Mouse (Mus musculus) adrenal gland, postnatal 10 days (tissue): ENCODE data around the gene Fam214b. TPM values are rescaled to one million over a fixed set of nuclear protein-coding genes. Genes with fewer than 3 reads are reported as not detected.

Experiments
- DNase-seq: peaks from one replicate; pipeline ENCODE4 v3.0.0; 2021; ENCODE audit warnings: mixed read lengths
- total RNA-seq, 2 experiments: library from RNA; stranded (reverse); gene quantifications; 2 replicates each; pipeline ENCODE4 v1.2.3; 2021

The Fam214b gene
- total RNA-seq, 2 experiments from 2014 or later: 24.1 to 28.3 TPM

DNA sequence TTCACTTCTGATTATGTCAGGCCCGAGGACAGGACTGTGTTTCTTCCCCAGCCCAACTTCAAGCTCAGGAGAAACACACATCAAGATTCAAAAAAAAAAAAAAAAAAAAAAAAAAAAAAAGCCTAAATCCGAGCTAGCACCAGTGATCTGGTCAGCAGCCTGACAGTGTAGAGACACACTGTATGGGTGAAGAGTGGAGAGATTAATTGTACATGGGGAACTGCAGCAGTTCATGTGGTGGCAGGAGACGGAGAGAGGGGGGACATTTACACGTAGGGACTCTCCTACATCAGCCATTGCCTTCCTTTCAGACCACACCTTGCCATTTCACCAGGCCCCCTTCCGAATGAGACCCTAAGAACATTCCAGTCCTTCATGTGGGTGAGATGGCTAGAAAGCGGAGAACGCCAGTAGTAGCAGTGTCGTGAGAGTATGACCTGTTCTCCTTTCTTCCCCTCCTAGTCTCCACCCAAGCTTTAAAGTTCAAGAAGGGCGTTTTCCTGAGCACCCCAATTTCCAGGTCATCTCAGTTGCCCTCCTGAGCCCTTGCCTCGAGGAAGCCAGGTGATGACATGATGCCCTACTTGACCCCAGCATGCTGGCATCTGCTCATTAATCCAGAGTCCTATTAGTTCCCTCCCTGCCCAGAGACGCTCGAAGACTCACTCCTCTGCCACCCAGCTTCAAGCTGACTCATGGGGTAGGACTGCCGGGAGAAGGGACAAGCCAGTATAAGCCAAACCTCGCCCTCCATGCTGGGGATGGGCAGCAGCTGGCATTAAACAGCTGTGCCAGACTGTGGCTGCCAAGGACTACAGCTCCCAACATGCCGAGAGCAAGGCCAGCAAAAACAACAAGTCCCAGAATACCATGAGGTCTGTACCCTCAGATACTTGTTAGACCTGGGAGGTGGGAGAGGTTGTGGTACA is 7.2 kb downstream of the Fam214b start:
- DNase-seq: peak; percentile 84

DNA sequence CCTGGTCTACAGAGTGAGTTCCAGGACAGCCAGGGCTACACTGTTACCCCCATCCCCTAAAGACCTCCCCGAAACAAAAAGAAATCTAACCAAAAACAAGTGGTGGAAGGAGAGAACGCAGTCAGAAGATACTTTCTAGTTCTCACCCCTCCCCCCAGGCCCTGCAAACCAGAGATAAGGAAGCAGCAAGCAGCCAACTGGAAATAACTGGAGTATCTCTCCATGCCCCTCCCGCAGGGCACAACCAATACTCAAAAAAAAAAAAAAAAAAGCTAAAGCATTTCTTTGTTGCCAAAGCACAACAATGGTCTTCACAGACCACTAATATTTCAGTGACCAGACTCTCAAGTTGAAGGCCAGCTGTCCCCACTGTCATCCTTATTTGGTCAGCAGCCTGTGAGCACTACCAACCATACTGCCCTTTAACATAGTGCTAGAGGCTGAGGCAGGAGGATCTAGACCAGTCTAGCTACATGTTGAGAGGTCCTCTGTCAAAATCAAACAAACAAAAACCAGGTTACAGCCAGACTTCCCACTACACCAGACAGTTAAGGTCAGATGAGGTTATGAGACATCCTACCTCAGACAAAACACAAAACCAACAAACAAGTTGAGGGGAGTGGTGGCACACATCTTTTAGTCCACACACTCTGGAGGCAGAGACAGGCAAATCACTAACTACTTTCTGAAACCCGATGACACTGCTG is 8.0 kb downstream of the Fam214b start:
- DNase-seq: no peak

DNA sequence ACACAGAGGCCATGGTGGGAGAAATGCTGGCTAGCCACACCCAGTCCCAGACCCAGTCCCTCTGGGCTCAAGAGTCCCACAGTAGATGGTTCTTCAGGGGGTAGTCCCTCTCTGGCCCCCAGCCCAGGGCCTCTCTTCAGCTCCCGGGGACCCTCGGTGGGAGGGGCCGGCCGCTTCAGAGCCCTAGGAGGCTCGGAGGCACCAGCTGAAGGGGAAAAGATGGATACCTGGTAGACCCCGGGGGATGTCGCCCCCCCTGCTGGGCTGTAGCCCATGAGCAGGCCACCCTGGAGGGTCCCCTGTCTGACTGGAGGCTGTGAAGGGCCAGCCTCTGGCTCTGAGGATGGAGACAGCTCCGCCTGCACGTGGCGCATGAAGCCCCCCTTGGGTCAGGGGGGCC is 9.7 kb downstream of the Fam214b start:
- DNase-seq: no peak

DNA sequence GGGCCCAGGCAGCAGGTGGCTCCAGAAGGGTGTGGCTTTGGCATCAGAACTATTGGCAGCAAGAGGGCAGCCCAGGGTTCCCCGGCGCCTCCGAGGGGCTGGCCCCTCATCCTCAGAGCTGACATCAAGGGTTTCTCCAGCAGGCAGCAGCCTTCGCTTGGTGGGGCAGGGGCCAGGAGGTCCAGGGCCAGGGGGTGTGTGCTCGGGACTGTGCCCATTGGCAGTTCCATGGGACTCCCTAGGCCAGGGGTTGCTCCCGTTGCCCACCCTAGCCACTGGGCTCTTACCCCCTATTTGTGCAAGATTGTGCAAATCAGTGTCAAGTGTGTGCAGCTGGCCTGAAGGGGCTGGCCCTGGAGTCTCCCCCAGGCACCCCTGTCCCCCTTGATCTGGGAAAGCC is 10.2 kb downstream of the Fam214b start:
- no peak for DNase-seq

DNA sequence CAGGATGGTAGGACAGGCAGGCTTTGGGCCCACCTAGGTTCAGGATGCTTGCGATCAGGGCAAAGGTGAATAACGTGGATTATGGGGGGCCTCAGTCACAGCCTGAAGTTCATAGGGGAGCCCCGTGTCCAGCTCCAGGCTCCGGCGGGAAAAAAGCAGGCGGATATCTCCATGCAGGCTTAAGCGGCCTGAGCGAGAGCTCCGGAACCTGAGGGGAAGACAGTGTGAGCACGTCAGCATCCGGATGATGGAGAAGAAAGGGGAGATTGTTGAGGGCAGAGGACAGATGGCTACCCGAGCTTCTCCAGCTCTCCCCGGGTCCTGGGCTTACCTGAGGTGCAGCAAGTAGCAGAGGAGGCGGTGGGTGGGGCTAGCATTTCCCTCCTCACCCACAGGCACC is 12.5 kb downstream of the Fam214b start:
- no peak for DNase-seq

DNA sequence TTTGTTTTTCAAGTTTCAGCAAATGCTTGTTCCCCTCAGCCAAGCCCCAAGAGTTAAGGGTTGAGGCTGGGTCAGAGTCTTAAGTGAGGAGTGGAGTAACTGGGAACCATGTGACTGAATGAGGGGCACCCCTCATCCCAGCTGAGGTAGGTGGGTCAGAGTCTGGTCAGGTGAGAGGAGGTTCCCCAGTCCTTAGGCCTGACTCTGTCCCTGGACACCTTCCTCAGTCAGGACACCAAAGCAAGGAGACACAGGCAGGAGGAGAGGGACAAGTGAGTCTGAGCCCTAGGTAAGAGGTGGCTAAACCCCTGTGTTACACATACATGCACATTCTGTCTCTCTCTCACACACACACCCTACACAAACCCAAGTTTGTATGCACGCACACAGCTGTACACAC is 13.5 kb downstream of the Fam214b start:
- DNase-seq: no peak

DNA sequence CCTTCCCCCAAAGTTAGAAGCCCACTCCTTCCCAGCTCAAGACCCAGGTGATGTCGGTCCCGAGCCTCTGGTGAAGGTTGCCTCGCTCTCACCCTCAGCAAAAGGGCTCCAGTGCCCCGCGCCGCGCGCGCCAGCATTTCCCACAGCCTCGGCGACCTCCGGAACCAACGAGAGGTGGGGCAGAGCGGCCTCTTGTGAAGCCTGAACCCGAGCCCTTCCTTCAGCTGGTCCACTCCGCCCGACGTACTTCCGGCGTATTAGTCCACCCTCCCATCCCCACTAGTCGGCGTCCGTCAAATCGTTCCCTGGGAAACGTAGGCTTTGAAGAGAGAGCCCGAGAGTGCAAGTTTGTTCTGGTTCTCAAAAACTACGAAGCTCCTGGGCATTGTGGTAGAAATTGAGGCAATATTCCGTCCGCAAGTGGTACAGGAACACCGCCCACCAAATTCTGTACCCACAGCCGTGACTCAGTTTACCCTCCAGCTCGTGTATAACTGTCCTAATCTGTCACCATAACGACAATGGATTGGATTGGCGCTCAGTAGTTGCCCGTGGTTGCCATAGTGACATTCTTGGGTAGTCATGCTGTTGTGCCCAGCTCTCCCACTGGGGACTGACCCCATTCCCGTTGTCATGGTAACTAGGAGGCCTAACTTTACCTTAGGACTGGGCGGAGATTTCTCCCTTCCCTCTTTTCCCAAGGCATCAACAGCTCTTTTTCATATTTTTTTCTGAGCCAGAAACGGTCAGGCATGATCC is 14.6 kb downstream of the Fam214b start, which contains the start of gene Stoml2:
TSS of gene Stoml2 (minus strand) at position 474 of the 759 bp plus-strand sequence.
- DNase-seq: peak; percentile 94

DNA sequence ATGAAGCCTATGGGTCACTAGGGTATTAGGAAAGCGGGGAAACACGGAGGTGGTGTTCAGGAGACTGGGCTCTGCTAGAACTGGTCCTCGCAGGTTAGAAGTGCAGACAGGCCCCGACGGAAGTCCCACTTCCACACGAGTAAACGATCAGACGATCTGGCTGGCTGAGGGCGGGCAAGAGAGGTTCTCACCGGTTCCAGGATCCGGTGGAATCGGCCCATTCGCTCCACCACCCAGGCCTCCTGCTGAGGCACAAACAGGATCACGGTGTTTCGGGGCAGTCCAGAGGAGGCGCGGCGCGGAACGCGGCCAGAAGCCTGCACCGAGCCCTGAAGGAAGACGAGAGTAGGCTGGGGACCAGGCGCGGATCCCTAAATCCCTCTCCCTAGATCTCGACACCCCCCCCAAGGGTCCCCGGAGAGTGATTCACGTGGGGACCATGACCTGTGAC is 15.2 kb downstream of the Fam214b start:
- no peak for DNase-seq

DNA sequence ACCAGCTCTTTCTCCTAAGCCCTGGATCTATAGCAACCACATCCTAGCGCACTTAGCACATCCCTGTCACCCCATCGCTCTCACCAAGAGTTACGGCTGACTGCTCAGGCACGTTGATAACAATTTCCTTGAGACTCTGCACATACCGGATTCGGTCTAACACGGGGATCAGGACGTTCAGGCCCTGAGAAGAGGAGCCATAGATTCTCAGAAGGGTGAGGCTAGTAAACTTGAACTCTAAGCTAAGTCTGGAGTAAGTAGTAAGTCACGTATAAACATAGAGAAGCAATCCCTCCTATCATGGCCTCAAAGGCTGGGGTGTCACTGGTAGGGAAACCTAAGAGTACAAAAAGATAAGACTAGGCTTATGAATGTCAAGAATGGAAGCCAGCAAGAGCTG is 15.7 kb downstream of the Fam214b start:
- no peak for DNase-seq

DNA sequence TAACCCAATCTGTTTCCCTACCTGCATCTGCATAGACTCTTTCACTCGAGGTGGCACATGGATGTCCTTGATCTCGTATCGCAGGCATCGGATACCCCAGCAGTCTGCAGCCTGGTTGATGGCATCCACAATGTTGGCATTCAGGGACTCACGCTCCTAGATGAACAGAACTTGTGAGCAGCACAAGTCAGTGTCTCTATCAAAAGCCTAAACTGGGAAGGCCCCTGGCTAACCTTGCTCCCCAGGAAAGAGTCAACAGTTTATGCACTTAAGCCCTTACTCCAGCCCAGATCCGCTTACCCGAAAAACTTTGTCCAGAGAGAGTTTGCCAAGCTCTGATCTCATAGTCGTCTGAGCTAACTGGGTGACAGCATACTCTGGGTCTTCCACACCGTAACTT is 16.3 kb downstream of the Fam214b start:
- DNase-seq: no peak

DNA sequence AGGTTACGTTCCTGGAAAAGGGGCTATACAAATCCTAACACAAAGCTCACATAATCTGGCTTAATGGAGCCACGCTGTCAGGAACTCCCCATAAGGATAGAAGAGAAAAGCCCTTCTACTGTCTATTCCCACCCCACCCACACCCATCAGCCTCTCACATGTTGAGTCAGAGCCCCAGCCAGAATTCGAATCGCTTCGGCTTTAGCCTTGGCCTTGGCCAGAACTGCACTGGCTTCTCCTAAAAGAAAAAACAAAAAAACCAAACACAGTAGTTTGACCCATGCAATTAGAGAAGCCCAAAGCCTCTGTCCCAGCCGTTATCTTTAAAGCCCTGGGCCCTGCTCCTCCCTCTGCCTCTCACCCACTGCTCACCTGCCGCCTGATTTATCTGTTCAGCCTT is 16.9 kb downstream of the Fam214b start:
- peak; percentile 49 for DNase-seq

DNA sequence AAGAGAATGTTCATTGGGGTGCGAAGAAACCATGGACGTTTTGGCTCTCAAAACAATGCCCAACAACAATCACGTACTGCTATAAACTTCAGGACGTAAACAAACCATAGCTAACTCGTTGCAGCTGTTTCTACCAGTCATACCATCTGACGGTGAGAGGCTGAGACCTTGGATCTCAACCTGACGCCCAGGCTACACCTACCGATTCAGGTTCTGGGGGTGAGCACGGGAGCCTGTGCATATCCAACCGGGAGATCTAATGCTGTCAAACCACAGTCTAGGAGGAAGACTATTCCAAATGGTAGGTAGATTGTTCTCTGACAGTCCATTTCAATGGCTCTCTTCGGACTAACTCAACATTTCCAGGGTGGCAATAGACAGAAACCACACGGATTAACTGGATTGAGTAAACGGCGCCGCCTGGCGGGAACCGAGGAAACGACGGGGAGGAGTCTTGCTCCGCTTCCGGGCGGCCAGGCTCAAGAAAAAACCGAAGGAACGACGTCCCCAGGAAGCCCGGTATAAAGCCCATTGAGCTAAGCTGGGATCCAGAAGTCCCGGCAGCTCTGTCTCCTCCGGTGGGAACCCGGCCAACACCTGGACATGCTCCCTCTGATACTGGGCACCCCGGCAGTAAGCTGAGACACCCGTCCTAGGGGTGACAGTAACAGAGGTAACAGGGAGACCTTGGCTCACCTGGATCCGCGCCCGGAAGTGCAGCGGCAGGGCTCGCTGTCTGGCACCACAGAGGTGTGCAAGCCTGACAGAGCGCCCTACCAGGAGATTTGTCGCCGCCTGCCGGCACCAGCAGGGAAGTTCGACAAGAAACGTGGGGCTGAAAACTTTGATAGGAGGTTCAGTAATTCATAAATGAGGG is 20.7 kb downstream of the Fam214b start, which contains the start of gene Pigo:
TSS of gene Pigo (minus strand) at position 736 of the 877 bp plus-strand sequence.
- DNase-seq: peak; percentile 97

DNA sequence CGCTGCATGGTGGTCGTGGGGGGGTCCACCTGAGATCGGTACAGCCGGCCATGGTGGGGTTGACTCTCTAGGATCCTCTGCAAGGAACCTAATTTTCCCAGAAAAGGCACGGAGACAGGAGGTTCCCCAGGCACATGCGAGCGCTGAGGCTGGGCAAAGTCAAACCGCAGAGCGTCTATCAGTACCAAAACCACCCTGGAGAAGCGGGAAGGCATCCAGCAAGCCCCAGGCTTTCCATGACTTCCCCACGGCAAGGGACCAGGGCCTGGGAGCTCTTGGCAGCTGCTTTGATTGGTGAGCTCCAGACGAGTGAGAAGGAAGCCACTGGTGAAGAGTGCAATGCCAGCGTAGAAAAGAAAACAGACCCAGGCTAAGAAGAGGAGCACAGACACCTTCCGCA is 21.3 kb downstream of the Fam214b start:
- no peak for DNase-seq

DNA sequence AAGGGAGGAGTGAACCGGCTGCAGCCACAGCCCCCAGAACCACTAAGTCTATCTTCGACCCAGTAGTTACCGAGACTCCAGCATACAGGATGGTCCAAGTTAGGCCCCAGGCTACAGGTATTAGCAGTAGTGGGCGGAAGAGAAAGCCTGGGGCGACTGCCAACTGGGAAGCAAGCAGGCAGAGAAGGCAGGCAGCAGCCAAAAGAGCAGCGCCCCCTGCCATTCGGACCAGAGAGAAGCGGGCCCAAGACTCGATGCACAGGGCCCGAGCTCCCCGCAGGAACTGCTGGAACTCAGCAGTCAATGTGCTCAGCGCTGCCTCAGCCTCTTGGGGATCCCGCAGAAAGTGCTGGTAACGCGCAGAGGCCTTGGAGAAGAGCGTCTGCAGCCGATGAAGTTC is 24.7 kb downstream of the Fam214b start:
- no peak for DNase-seq

DNA sequence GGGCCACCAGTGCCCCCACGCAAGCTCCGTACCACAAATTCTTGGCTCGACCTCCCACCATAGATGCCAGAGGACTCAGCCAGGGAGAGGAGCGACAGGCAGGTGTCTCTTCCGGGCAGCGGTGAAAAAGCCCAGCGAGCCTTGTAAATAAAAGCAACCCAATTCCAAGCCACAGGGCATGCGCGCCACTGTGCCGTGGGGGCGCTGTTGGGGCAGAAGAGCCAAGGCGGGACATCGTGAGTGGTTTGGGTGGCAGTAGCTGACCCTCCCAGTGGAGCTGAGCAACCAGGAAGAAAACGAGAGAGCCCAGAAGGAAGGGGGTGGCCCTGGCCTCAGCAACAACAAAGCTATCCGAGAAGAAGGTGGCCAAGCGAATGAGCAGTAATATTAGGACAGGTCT is 25.1 kb downstream of the Fam214b start:
- no peak for DNase-seq

DNA sequence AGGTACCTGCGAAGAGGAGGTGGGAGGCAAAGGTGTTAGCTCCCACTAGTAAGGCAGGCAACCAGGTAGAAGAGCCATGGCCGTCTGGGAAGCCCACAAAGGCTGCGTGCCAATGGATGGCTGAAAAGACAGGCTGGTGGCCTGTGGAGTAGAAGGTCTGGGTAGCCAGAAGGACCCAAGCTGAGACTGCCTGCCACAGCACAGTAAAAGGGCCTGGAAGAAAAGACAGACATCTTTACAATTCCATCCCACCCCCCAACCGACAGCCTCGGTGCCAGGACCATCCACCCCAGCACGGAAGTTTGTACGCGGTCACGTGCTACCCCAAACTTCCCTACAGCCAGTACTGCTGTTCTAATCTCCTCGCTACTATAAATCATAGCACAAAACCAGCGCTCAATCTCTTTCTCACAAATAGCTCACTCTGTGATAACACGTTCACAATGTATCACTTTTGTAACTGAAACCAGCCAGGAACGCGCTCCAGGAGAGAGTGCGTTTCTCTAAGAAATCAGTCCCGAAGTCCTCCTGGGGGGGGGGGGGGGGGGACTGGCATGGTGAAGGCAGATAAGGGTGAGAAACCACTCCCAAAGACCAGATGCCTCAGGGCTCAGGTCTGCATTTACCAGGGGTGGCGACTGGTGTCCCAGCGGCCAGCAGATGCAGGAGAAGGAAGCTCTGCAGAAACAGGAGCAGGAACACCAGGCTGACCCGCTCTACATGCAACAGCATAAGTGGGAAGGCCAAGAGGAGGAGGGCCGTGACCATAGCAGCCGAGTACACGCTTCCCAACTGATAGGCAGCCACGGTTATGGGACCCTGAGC is 26.2 kb downstream of the Fam214b start:
- no peak for DNase-seq

DNA sequence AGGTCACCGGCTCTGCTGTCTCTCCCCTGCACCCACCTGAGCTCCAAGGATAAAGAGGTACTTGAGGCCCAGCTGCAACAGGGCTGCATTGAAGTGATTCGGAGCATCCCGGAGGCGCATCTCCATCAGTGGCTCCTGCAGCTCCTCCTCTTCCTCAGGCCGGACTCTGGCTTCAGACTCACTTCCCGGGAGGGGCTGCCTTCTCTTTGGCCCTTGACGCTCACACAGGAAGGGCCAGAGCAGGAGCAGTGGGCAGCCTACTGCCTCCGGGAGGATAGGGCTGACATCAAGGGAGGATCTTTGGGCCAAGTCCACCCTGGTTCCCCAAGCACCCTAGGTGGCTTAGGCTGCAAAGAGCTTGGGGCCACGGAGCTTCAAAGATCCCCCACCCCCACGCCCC is 26.8 kb downstream of the Fam214b start:
- DNase-seq: no peak

DNA sequence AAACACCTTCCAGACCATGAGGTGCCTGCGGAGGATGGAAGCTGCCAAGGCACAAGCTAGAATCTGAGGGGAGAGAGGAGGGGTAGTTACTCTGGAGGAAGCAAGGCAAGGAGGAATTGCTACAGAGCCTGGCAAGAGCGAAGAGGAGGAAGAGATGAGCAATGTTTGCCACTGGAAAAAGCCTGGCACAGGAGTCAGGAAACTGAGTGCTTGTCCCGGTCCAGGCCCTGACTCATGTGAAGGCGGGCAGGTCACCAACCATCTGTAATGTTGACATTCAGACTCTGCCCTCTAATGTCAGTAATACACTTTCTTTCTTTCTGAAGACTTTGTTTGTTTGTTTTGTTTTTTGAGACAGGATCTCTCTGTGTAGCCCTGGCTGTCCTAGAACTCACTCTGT is 27.9 kb downstream of the Fam214b start:
- DNase-seq: no peak

DNA sequence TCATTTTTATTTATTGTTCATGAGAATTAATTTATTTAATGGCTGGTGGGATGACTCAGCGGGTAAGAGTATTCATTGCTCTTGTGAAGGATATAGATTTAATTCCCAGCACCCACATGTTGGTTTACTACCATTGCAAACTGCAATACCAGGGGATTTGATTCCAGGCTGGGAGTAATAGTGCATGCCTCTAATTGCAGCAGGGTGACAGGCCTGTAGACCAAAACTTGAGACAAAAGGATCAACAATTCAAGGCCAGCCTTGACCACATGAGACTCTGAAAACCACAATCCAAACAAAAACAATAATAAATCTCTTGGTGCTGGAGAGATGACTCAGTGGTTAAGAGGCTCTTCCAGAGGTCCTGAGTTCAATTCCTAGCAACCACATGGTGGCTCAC is 33.9 kb downstream of the Fam214b start:
- DNase-seq: no peak
